Mouse (Mus musculus): ENCODE data around the gene Tnni3. TPM values are rescaled to one million over a fixed set of nuclear protein-coding genes. Genes with fewer than 3 reads are reported as not detected.
A peak's percentile ranks its signal among the peaks of the same experiment; 100 is the strongest.

Gene Tnni3
- polyA plus RNA-seq, 1 experiment from 2014 or later = 0.81 TPM

- Histone ChIP-seq H3K27me3 (replicated peaks; ENCODE audit: control insufficient read depth, insufficient read depth, low read length) (no peaks in the 10 kb centered on the region), H3K36me3 (ENCODE audit: control insufficient read depth, insufficient read depth, low read length) (0 out of 2 replicates have a peak, but pooled peaks cover 2% of the 10 kb centered on the region), H3K4me2 (ENCODE audit: low read length) (no peak overlapping the region), H3K27ac (ENCODE audit: low read depth, low read length) (no peak overlapping the region), H3K4me1 (ENCODE audit: control insufficient read depth, insufficient read depth, low read length) (peaks cover 21% of the 10 kb centered on the region), H3K4me3 (ENCODE audit: low read depth, low read length) (no peak overlapping the region), H3K9ac (ENCODE audit: low read length) (no peak overlapping the region), H3K9me3 (replicated peaks; ENCODE audit: control insufficient read depth, low read length) (no peaks in the 10 kb centered on the region)
- 80% methylated on average over 5 of the region's 5 CpGs for WGBS
- DNase-seq (ENCODE audit: low spot score) (no peak), ATAC-seq (no peak)
Observed at GRCm38 (mm10) chr7:4503858-4504257, 20.2 kb downstream of the Tnni3 start.

- DNase-seq (ENCODE audit: low spot score) = no peak
- 71% methylated on average over 4 of the region's 4 CpGs for WGBS
- Histone ChIP-seq H3K9me3 (replicated peaks; ENCODE audit: control insufficient read depth, low read length) (no peaks in the 10 kb centered on the region), H3K36me3 (ENCODE audit: control insufficient read depth, insufficient read depth, low read length) (0 out of 2 replicates have a peak, but pooled peaks cover 2% of the 10 kb centered on the region), H3K4me3 (ENCODE audit: low read depth, low read length) (no peak overlapping the region), H3K27me3 (replicated peaks; ENCODE audit: control insufficient read depth, insufficient read depth, low read length) (no peaks in the 10 kb centered on the region), H3K4me2 (ENCODE audit: low read length) (no peak overlapping the region), H3K9ac (ENCODE audit: low read length) (no peak overlapping the region), H3K27ac (ENCODE audit: low read depth, low read length) (no peak overlapping the region), H3K4me1 (ENCODE audit: control insufficient read depth, insufficient read depth, low read length) (peaks cover 29% of the 10 kb centered on the region)
- no peak for ATAC-seq
Observed at GRCm38 (mm10) chr7:4503100-4503499, 20.9 kb downstream of the Tnni3 start.

- Histone ChIP-seq H3K27ac (ENCODE audit: low read depth, low read length) (0 out of 2 replicates have a peak overlapping the region, but pooled peaks have one; percentile 85), H3K4me3 (ENCODE audit: low read depth, low read length) (peak overlapping the region; percentile 89), H3K4me1 (ENCODE audit: control insufficient read depth, insufficient read depth, low read length) (peaks cover 30% of the 10 kb centered on the region), H3K36me3 (ENCODE audit: control insufficient read depth, insufficient read depth, low read length) (0 out of 2 replicates have a peak, but pooled peaks cover 2% of the 10 kb centered on the region), H3K9me3 (replicated peaks; ENCODE audit: control insufficient read depth, low read length) (no peaks in the 10 kb centered on the region), H3K9ac (ENCODE audit: low read length) (peak overlapping the region; percentile 97), H3K27me3 (replicated peaks; ENCODE audit: control insufficient read depth, insufficient read depth, low read length) (no peaks in the 10 kb centered on the region), H3K4me2 (ENCODE audit: low read length) (peak overlapping the region; percentile 92)
- peak; percentile 5 for ATAC-seq
- DNase-seq (ENCODE audit: low spot score) = peak; percentile 72
- 11% methylated on average over 14 of the region's 14 CpGs for WGBS
Observed at GRCm38 (mm10) chr7:4502421-4503090, 21.5 kb downstream of the Tnni3 start.

GRCm38 (mm10) chr7:4501558-4502397 is 22.3 kb downstream of the Tnni3 start, which contains the start of gene Ppp1r12c:
Gene Ppp1r12c (minus strand): TSS chr7:4501680.
- DNase-seq (ENCODE audit: low spot score) (peak; percentile 97), ATAC-seq (peak; percentile 96)
- Histone ChIP-seq H3K27me3 (replicated peaks; ENCODE audit: control insufficient read depth, insufficient read depth, low read length) (no peaks in the 10 kb centered on the region), H3K36me3 (ENCODE audit: control insufficient read depth, insufficient read depth, low read length) (peaks cover 9% of the 10 kb centered on the region), H3K4me1 (ENCODE audit: control insufficient read depth, insufficient read depth, low read length) (peaks cover 30% of the 10 kb centered on the region), H3K27ac (ENCODE audit: low read depth, low read length) (peak within 1 kb of the TSS; percentile 85), H3K4me3 (ENCODE audit: low read depth, low read length) (peak within 1 kb of the TSS; percentile 89), H3K9ac (ENCODE audit: low read length) (peak within 1 kb of the TSS; percentile 97), H3K9me3 (replicated peaks; ENCODE audit: control insufficient read depth, low read length) (no peaks in the 10 kb centered on the region), H3K4me2 (ENCODE audit: low read length) (peak within 1 kb of the TSS; percentile 92)
- under 1% methylated on average over 62 of the region's 62 CpGs for WGBS

GRCm38 (mm10) chr7:4500892-4501471 is 23.0 kb downstream of the Tnni3 start:
- peak; percentile 51 for ATAC-seq

GRCm38 (mm10) chr7:4499034-4499433 is 25.0 kb downstream of the Tnni3 start:
- peaks cover 30% of the 10 kb centered on the region for H3K4me1 ChIP-seq (ENCODE audit: control insufficient read depth, insufficient read depth, low read length)
- H3K36me3 ChIP-seq (ENCODE audit: control insufficient read depth, insufficient read depth, low read length) = peaks cover 34% of the 10 kb centered on the region
- H3K4me3 ChIP-seq (ENCODE audit: low read depth, low read length) = no peak overlapping the region
- H3K4me2 ChIP-seq (ENCODE audit: low read length) = no peak overlapping the region
- no peak overlapping the region for H3K27ac ChIP-seq (ENCODE audit: low read depth, low read length)
- 94% methylated on average over 4 of the region's 4 CpGs for WGBS
- no peak for DNase-seq (ENCODE audit: low spot score)
- H3K9me3 ChIP-seq (replicated peaks; ENCODE audit: control insufficient read depth, low read length) = no peaks in the 10 kb centered on the region
- no peaks in the 10 kb centered on the region for H3K27me3 ChIP-seq (replicated peaks; ENCODE audit: control insufficient read depth, insufficient read depth, low read length)
- ATAC-seq = no peak
- peak overlapping the region; percentile 29 for H3K9ac ChIP-seq (ENCODE audit: low read length)

More at GRCm38 (mm10) chr7:4500892-4501471, 23.0 kb downstream of the Tnni3 start:
- H3K27ac ChIP-seq (ENCODE audit: low read depth, low read length) = peak overlapping the region; percentile 85
- peak overlapping the region; percentile 92 for H3K4me2 ChIP-seq (ENCODE audit: low read length)
- peaks cover 30% of the 10 kb centered on the region for H3K4me1 ChIP-seq (ENCODE audit: control insufficient read depth, insufficient read depth, low read length)
- no peaks in the 10 kb centered on the region for H3K9me3 ChIP-seq (replicated peaks; ENCODE audit: control insufficient read depth, low read length)
- WGBS = under 1% methylated on average over 23 of the region's 52 CpGs
- H3K9ac ChIP-seq (ENCODE audit: low read length) = peak overlapping the region; percentile 97
- H3K36me3 ChIP-seq (ENCODE audit: control insufficient read depth, insufficient read depth, low read length) = peaks cover 15% of the 10 kb centered on the region
- peak overlapping the region; percentile 89 for H3K4me3 ChIP-seq (ENCODE audit: low read depth, low read length)
- peak; percentile 10 for DNase-seq (ENCODE audit: low spot score)
- H3K27me3 ChIP-seq (replicated peaks; ENCODE audit: control insufficient read depth, insufficient read depth, low read length) = no peaks in the 10 kb centered on the region

GRCm38 (mm10) chr7:4498251-4498650 is 25.8 kb downstream of the Tnni3 start:
- Histone ChIP-seq H3K27ac (ENCODE audit: low read depth, low read length) (no peak overlapping the region), H3K4me2 (ENCODE audit: low read length) (peak overlapping the region; percentile 24), H3K27me3 (replicated peaks; ENCODE audit: control insufficient read depth, insufficient read depth, low read length) (no peaks in the 10 kb centered on the region), H3K9ac (ENCODE audit: low read length) (peak overlapping the region; percentile 33; the same call in 1 of the 2 replicates), H3K4me3 (ENCODE audit: low read depth, low read length) (no peak overlapping the region), H3K9me3 (replicated peaks; ENCODE audit: control insufficient read depth, low read length) (no peaks in the 10 kb centered on the region), H3K36me3 (ENCODE audit: control insufficient read depth, insufficient read depth, low read length) (peaks cover 39% of the 10 kb centered on the region), H3K4me1 (ENCODE audit: control insufficient read depth, insufficient read depth, low read length) (peaks cover 30% of the 10 kb centered on the region)
- DNase-seq (ENCODE audit: low spot score) = peak; percentile 61
- no peak for ATAC-seq
- 18% methylated on average over 9 of the region's 9 CpGs for WGBS

GRCm38 (mm10) chr7:4497271-4497903 is 26.6 kb downstream of the Tnni3 start:
- Histone ChIP-seq H3K27me3 (replicated peaks; ENCODE audit: control insufficient read depth, insufficient read depth, low read length) (no peaks in the 10 kb centered on the region), H3K9me3 (replicated peaks; ENCODE audit: control insufficient read depth, low read length) (no peaks in the 10 kb centered on the region), H3K4me2 (ENCODE audit: low read length) (no peak overlapping the region), H3K4me3 (ENCODE audit: low read depth, low read length) (no peak overlapping the region), H3K27ac (ENCODE audit: low read depth, low read length) (no peak overlapping the region), H3K9ac (ENCODE audit: low read length) (0 out of 2 replicates have a peak overlapping the region, but pooled peaks have one; percentile 3), H3K36me3 (ENCODE audit: control insufficient read depth, insufficient read depth, low read length) (peaks cover 45% of the 10 kb centered on the region), H3K4me1 (ENCODE audit: control insufficient read depth, insufficient read depth, low read length) (peaks cover 29% of the 10 kb centered on the region)
- DNase-seq (ENCODE audit: low spot score) (no peak), ATAC-seq (no peak)
- 92% methylated on average over 9 of the region's 9 CpGs for WGBS
